Mouse (Mus musculus) brain, embryonic 14.5 days (tissue): ENCODE results near the gene Padi1.

ENCODE experiments used
- CTCF ChIP-seq: fragments of 200-500 bp; IDR thresholded peaks from 2 replicates; pipeline ENCODE4 v1.5.1; 2012; ENCODE audit warnings: inconsistent platforms, mild to moderate bottlenecking, moderate library complexity, borderline replicate concordance; ENCODE audit not compliant: insufficient read depth, insufficient read length; ENCODE audit errors: extremely low read depth
- POLR2A ChIP-seq: fragments of 200-500 bp; IDR thresholded peaks from 2 replicates; pipeline ENCODE4 v1.6.1; 2012; ENCODE audit warnings: mild to moderate bottlenecking, inconsistent platforms, borderline replicate concordance; ENCODE audit not compliant: poor library complexity, insufficient read depth, insufficient read length, severe bottlenecking; ENCODE audit errors: extremely low read depth

GRCm38 (mm10) chr4:140792584-140792983, 53.0 kb downstream of the Padi1 start:
- no peak for TF ChIP-seq POLR2A
- TF ChIP-seq CTCF = no peak
